Mouse (Mus musculus) hematopoietic multipotent progenitor cell, adult 10-12 weeks (in vitro differentiated cells): ENCODE data around the gene Chst15. TPM values are rescaled to one million over a fixed set of nuclear protein-coding genes. Genes with fewer than 3 reads are reported as not detected.

ENCODE experiments used
- polyA plus RNA-seq: library from polyadenylated mRNA; stranded (reverse); fragments of >175 nt; gene quantifications from 2 replicates; pipeline ENCODE4 v1.2.3, GENCODE M21; 2012; ENCODE audit warnings: low replicate concordance

Chst15 gene
- polyA plus RNA-seq, result 6.2 and 11.7 TPM in 2 replicates

GRCm38 (mm10) chr7:132317036-132317541, at the start of gene Chst15:
Gene Chst15, minus strand, starts transcription at chr7:132317228.

Other genes starting within 250 kb of the Chst15 start
- gene Cpxm2, start 162.5 kb downstream of the Chst15 start, polyA plus RNA-seq, result not detected in 2 replicates